ENCODE assay signal across 13 mouse cellular contexts in the genomic region with DNA sequence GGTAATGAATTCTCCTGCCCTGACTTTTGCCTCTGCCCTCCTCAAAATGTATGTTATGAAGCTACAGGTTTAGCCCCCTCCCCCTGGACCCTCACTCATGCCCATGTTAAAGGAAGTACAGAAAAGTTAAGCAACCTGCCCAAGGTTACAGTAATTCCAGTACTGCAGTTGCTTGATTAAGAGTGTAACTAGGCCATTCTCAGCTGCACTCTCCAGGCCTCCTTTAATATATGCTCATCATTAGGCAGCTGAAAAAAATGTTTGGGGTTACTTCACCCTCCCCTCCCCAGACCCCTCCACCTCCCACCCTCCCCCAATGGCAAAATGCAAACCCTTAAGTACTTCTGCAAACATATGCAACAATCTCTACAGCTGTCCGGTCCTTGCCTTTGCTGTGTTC.
A peak's percentile ranks its signal among the peaks of the same experiment; 100 is the strongest.
DNase-seq lines count a peak whose midpoint lies in the region; ATAC-seq and TF ChIP-seq lines count a peak whose summit lies in the region.
"Had no signal": no experiment of that assay in that cellular context is flagged by ENCODE, and none has a peak within 500 bp of the region (broad histone marks: within the 10 kb centered on the region; RNA-seq: fewer than 3 reads in every experiment).

No protein-coding gene starts in this region.

- H3K4me3 ChIP-seq in heart, postnatal 0 days (ENCODE audit: low read depth, low read length): no peak overlapping the region
- H3K4me3 ChIP-seq in midbrain, embryonic 13.5 days (replicated peaks): no peak overlapping the region
- H3K4me3 ChIP-seq in midbrain, embryonic 16.5 days (ENCODE audit: low read depth, low read length): no peak overlapping the region
- no peak overlapping the region for H3K4me3 ChIP-seq in embryonic fibroblast, embryonic 13.5 days (ENCODE audit: insufficient read depth, low read length)
- no peak overlapping the region for H3K4me3 ChIP-seq in stomach, embryonic 14.5 days (ENCODE audit: low read depth, low read length)

- no peak for TF ChIP-seq CTCF in heart, postnatal 0 days (IDR thresholded peaks at IDR 0.05; ENCODE audit: low read depth)
- no peak for TF ChIP-seq CTCF in embryonic fibroblast, embryonic 13.5 days (IDR thresholded peaks at IDR 0.05; ENCODE audit: borderline replicate concordance, insufficient read depth, low read length)

- DNase-seq in heart, postnatal 0 days (ENCODE audit: low spot score): no peak
- no peak for DNase-seq in heart, adult 8-10 months (ENCODE audit: low spot score)
- no peak for DNase-seq in layer of hippocampus, postnatal 36 days
- no peak for DNase-seq in embryo, embryonic 10.5 days (ENCODE audit: low spot score)
- DNase-seq: cerebellum, postnatal 25 days had no signal

- no peak for TF ChIP-seq POLR2A in embryonic fibroblast, embryonic 13.5 days (IDR thresholded peaks at IDR 0.05; ENCODE audit: low read depth, low read length)

- H3K27ac ChIP-seq in heart, postnatal 0 days (ENCODE audit: low read depth): peak overlapping the region; percentile 51; the same call in 1 of the 2 replicates
- no peak overlapping the region for H3K27ac ChIP-seq in midbrain, embryonic 13.5 days
- no peak overlapping the region for H3K27ac ChIP-seq in midbrain, embryonic 16.5 days (ENCODE audit: low read length)
- H3K27ac ChIP-seq in embryonic fibroblast, embryonic 13.5 days (ENCODE audit: insufficient read depth, low read length): peak overlapping the region; percentile 79
- peak overlapping the region; percentile 66; the same call in 1 of the 2 replicates for H3K27ac ChIP-seq in stomach, embryonic 14.5 days (ENCODE audit: low read length)
- H3K27ac ChIP-seq: liver, embryonic 14.5 days had no signal

- no peak for ATAC-seq in heart, postnatal 0 days (ENCODE audit: insufficient read depth, low read depth)
- ATAC-seq in midbrain, embryonic 13.5 days: peak; percentile 55; the same call in 1 of the 2 replicates
- ATAC-seq in midbrain, embryonic 16.5 days: no peak
- no peak for ATAC-seq in stomach, embryonic 14.5 days (ENCODE audit: insufficient number of reproducible peaks, insufficient read depth, low FRiP score, low read depth)
- ATAC-seq: forebrain, embryonic 16.5 days; hindbrain, postnatal 0 days had no signal

- no peaks in the 10 kb centered on the region for H3K4me1 ChIP-seq in heart, postnatal 0 days (ENCODE audit: control insufficient read depth, insufficient read depth)
- H3K4me1 ChIP-seq in midbrain, embryonic 13.5 days (replicated peaks): peaks cover 21% of the 10 kb centered on the region
- no peaks in the 10 kb centered on the region for H3K4me1 ChIP-seq in midbrain, embryonic 16.5 days (ENCODE audit: control insufficient read depth, insufficient read depth, low read length)
- H3K4me1 ChIP-seq in embryonic fibroblast, embryonic 13.5 days (ENCODE audit: control insufficient read depth, insufficient read depth, low read length): peaks cover 11% of the 10 kb centered on the region
- H3K4me1 ChIP-seq in stomach, embryonic 14.5 days (ENCODE audit: control insufficient read depth, insufficient read depth, low read length): peaks cover 13% of the 10 kb centered on the region; the same call in 1 of the 2 replicates

- H3K27me3 ChIP-seq in heart, postnatal 0 days (ENCODE audit: control insufficient read depth, insufficient read depth, low read length): no peaks in the 10 kb centered on the region
- no peaks in the 10 kb centered on the region for H3K27me3 ChIP-seq in midbrain, embryonic 13.5 days
- H3K27me3 ChIP-seq in midbrain, embryonic 16.5 days (ENCODE audit: control insufficient read depth, insufficient read depth, low read depth, low read length): no peaks in the 10 kb centered on the region
- no peaks in the 10 kb centered on the region for H3K27me3 ChIP-seq in stomach, embryonic 14.5 days (ENCODE audit: control insufficient read depth, insufficient read depth, low read length)

- no peaks in the 10 kb centered on the region for H3K36me3 ChIP-seq in heart, postnatal 0 days (replicated peaks; ENCODE audit: control insufficient read depth, insufficient read depth, low read length)
- H3K36me3 ChIP-seq in midbrain, embryonic 13.5 days: no peaks in the 10 kb centered on the region
- no peaks in the 10 kb centered on the region for H3K36me3 ChIP-seq in midbrain, embryonic 16.5 days (ENCODE audit: control insufficient read depth, insufficient read depth, low read length)
- no peaks in the 10 kb centered on the region for H3K36me3 ChIP-seq in stomach, embryonic 14.5 days (ENCODE audit: control insufficient read depth, insufficient read depth, low read length)

- H3K4me2 ChIP-seq in heart, postnatal 0 days (ENCODE audit: low read depth, low read length): no peak overlapping the region
- H3K4me2 ChIP-seq in midbrain, embryonic 13.5 days (replicated peaks): no peak overlapping the region
- H3K4me2 ChIP-seq in midbrain, embryonic 16.5 days (ENCODE audit: low read length): no peak overlapping the region
- H3K4me2 ChIP-seq in stomach, embryonic 14.5 days (replicated peaks; ENCODE audit: low read depth, low read length): no peak overlapping the region
- H3K4me2 ChIP-seq: heart, embryonic 11.5 days had no signal

- H3K9me3 ChIP-seq in heart, postnatal 0 days (replicated peaks; ENCODE audit: control insufficient read depth, low read length): no peaks in the 10 kb centered on the region
- H3K9me3 ChIP-seq in midbrain, embryonic 13.5 days: no peaks in the 10 kb centered on the region
- no peaks in the 10 kb centered on the region for H3K9me3 ChIP-seq in midbrain, embryonic 16.5 days (replicated peaks; ENCODE audit: control insufficient read depth, low read length, poor library complexity, severe bottlenecking)
- H3K9me3 ChIP-seq in stomach, embryonic 14.5 days (ENCODE audit: control insufficient read depth, low read depth, low read length): no peaks in the 10 kb centered on the region

- no peak for TF ChIP-seq EP300 in heart, postnatal 0 days (IDR thresholded peaks at IDR 0.05; ENCODE audit: low read depth)

- no peak overlapping the region for H3K9ac ChIP-seq in heart, postnatal 0 days (replicated peaks; ENCODE audit: low read depth, low read length)
- no peak overlapping the region for H3K9ac ChIP-seq in midbrain, embryonic 13.5 days (replicated peaks)
- H3K9ac ChIP-seq in midbrain, embryonic 16.5 days (ENCODE audit: low read depth, low read length): no peak overlapping the region
- H3K9ac ChIP-seq in stomach, embryonic 14.5 days (replicated peaks; ENCODE audit: low read depth, low read length): no peak overlapping the region
- H3K9ac ChIP-seq: liver, embryonic 14.5 days had no signal

- 75% methylated on average over 1 of the region's 1 CpGs for WGBS in heart, postnatal 0 days
- 22% methylated on average over 1 of the region's 1 CpGs for WGBS in midbrain, embryonic 13.5 days
- WGBS in midbrain, embryonic 16.5 days: 50% methylated on average over 1 of the region's 1 CpGs
- 0% methylated on average over 1 of the region's 1 CpGs for WGBS in stomach, embryonic 14.5 days

Comparison
In these comparisons a context has a peak if more than half of its experiments do, and no peak if none do; other contexts are left out.
1. H3K27ac ChIP-seq: peak in heart, postnatal 0 days (single experiment), embryonic fibroblast, embryonic 13.5 days (single experiment) and stomach, embryonic 14.5 days (single experiment); none in midbrain, embryonic 13.5 days (single experiment) and midbrain, embryonic 16.5 days (single experiment).